Mouse (Mus musculus): ENCODE results near the gene Rtf1.
"Not testable (repeated sequence)": the region's sequence is repeated elsewhere in the genome, so short reads cannot be mapped to it uniquely, and the experiment has no call there.

Rtf1 gene

DNA sequence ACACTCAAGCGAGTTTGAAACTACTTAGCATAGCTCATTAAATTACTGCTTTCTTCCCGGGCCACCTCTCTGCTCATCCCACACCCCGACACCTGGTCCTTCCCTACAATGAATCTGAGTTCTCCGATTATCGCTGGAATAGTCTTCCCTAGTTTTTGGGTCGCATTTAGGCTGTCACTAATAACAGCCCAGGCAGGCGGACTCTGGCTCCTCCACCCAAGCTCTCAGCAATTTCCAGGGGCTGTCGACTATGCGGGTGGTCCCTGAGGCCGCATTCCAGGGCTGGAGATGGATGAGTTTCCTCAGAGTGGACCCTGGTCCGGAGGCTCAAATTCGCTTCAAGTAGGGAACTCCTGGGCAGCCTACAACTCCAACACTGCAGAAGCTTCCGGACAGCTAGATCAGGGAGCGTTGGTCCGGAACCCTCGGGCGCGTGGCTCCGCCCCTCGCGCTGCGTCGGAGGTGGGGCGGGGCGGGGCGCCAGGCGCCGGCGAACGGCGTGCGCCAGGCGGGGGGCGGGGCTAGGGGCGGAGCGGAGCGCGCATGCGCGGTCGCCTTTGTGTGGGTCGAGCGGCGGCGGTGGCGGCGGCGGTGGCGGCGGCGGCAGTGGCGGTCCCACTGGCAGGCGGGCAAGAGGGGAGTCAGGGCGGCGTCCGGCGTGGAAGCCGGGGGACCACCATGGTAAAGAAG, at the start of gene Rtf1:
TSS of gene Rtf1 (plus strand) at position 544 of the 690 bp plus-strand sequence.
- DNase-seq (ENCODE audit: low spot score in 2 of 2), result peak; percentile 98 to 100

DNA sequence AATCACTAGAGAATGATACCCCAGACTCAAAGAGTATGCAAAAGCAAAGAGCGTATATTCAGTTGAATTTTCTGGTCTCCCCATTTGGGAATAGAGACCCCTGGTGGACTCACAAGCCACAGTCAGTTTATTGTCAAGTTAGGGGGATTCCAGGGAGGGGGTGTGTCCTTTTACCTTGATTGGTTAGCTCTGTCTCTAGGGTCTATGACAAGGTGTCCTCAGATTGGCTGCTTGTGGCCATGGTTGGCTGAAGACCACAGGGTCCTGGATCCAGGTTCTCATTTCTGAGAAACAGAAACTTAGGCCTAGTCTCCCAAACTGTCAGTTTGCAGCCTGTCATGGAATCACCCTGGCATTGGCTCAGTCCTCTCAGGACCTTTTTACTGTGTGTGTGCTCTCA, 38.1 kb upstream of the Rtf1 start:
- no peak for DNase-seq (ENCODE audit: low spot score in 2 of 2)

DNA sequence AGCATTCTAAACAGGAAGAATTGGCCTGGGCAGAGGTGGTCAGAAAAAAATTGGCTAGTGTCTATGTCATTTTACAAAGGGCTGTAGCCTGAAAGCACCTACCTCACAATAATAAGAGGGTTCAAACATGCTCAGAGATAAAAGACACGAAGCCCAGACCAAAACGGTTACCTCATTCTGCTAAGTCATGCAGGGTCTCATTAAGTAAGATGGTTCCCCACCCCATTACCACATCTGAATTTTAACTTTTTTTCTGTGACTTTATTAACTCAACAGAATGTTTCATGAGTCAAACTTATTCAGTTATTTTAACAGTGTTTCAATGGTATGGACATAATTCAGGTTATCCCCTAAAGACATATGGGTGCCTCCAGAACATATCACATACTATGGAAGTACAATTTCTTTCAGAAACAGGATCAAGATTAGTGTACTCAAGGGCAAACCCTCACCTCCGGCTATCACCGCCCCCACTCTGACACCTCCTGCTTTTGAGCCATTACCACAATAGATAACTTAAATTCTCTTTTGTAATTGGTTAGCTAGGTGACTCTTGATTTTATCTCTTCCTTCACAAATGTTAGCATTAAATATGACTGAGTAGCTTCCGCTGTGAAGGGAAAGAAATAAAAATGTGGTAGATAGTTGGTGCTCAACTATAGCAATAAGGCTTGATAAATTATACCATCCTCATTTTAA, 33.5 kb upstream of the Rtf1 start:
- no peak for DNase-seq (ENCODE audit: low spot score in 2 of 2)

DNA sequence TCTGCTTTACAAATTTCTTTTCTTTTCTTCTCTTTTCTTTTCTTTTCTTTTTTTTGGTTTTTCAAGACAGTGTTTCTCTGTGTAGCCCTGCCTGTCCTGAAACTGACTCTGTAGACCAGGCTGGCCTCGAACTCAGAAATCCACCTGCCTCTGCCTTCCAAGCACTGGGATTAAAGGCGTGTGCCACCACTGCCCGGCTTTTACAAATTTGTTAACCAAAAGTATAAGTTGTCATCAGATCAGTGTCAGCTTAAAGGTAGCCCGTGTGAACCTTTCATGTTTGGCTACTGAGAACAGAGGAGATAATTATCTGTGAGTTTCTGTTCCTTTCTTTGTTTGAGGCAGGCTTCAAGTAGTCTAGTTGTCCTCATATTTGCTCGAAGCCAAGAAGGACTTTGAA, 30.6 kb upstream of the Rtf1 start:
- DNase-seq (ENCODE audit: low spot score in 2 of 2), result no peak

DNA sequence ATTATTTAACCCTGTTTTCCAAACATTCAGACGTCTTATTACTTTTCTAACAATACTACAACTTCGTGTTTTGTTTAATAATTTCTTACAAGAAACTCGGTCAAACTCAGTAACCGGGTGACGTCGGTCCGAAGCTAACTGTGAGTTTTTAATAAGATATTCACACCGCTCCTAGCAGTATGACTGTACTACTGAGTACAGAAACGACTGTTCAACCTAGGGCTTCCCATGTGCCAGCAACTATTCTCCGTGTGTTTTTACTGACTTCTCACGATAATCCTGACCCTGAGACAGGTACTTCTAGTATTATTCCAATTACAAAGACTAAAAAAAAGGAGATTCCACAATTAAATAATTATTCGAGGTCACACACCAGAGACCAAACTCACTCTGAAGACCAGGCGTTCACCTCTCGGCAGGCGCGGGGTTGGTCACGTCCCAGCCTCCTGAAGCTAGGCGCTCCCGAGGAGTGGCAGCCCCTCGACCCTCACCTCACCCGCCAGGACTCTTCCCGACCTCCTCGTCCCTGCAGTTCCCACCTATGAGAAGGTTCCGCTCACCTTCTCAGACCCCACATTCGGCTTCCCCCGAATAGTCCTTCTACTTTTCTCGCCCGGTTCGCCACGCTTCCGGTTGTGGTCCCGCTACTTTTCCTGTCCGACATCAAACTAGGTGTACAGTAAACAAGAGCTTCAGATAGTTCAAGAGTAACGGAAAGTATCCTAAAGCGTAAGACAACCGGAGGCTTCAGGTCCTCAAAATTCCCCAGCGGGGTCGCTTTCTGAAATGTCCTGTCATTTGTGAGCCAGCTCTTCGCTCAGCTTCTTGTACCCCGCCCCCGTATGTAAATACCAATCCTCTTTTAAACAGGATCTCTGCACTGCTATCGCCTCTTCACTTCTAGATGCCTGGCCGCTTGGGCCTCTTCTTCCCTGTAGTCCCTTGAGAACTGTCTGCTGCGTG, 12.4 kb upstream of the Rtf1 start, which contains the start of gene Ndufaf1:
TSS of gene Ndufaf1 (minus strand) at position 608 of the 963 bp plus-strand sequence.
- peak; percentile 81 to 89 for DNase-seq (ENCODE audit: low spot score in 2 of 2)

DNA sequence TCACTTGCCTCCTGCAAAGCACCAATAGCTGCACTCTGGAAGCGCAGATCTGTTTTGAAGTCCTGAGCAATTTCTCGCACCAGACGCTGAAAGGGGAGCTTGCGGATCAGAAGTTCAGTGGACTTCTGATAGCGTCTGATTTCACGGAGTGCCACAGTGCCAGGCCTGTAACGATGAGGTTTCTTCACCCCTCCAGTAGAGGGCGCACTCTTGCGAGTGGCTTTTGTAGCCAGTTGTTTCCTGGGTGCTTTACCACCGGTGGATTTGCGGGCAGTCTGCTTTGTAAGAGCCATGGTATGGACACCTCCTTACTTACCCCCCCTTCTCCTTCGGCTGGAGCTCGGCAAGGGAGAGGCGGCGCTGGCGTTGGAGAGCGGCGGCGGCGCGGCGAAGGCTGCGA, 9.1 kb upstream of the Rtf1 start:
- not testable (repeated sequence) for DNase-seq (ENCODE audit: low spot score in 2 of 2)

DNA sequence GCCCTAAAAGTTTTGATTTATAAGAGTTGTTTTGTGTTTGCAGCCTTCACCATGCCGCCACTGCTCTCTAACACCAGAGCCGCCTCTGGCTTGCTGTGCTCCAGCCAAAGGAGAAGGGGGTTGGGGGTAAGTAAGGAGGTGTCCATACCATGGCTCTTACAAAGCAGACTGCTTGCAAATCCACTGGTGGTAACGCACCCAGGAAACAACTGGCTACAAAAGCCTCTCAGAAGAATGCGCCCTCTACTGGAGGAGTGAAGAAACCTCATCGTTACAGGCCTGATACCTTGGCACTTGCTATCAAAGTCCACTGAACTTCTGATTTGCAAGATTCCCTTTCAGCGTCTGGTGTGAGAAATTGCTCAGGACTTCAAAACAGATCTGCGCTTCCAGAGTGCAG, 5.9 kb upstream of the Rtf1 start:
- DNase-seq (ENCODE audit: low spot score in 2 of 2), result no peak

DNA sequence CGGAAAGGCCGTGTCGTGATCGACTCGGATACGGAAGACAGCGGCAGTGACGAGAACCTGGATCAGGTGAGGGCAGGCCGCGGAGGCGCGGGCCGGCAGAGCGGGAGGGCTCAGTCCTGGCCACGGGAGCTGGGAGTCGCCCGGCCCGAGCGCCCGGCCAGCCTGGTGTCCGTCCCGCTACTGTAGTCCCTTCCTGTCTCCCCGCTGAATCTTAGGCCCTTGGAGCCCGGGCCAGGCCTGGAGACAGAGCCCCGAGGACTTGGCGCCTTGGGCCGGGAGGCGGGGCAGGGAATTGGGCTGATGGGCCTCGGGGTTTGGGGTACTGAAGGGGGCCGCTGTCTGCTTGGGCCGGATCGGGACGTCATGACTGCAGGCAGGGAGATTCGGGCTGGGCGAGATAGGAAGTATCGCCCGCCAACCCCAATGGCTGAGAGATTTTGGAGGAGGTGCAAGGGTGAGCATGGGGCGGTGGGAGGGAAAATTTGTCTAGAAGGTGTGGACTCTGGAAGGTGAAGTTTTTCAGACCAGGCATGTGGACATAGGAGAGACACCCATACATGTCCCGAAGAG, 432 bp downstream of the Rtf1 start:
- DNase-seq (ENCODE audit: low spot score in 2 of 2), result no peak

DNA sequence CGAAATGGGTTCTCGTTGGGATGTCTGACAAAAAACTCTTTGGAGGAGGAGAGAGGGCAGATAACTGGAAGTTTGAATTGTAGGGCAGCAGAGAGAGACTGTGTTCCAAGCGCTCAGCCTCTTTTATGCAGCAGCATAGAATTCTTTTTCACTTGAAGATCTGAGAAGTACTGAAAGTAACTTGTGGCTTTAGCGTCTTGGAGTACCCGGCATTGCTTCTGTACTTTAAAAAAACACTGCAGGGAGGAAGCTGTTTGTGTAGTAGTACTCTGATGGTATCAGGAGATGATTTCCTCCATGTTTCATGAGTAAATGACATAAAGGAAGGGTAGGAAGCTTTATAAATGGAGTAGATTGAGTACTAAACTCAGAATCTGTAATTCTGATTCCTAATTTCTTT, 963 bp downstream of the Rtf1 start:
- no peak for DNase-seq (ENCODE audit: low spot score in 2 of 2)

DNA sequence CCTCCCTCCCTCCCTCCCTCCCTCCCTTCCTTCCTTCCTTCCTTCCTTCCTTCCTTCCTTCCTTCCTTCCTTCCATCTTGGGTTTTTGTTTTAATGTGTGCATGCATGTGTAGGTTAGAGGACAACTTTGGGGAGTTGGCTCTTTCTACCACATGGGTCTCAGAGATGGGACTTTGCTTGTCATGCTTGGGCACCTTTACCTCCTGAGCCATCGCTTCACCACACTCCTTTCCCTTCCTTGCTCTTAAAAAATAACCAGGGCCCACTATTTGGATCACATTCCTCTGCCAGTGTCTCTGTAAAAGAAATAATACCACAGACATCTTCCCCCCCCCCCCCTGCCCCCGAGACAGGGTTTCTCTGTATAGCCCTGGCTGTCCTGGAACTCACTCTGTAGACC, 8.8 kb downstream of the Rtf1 start:
- DNase-seq (ENCODE audit: low spot score in 2 of 2), result no peak

DNA sequence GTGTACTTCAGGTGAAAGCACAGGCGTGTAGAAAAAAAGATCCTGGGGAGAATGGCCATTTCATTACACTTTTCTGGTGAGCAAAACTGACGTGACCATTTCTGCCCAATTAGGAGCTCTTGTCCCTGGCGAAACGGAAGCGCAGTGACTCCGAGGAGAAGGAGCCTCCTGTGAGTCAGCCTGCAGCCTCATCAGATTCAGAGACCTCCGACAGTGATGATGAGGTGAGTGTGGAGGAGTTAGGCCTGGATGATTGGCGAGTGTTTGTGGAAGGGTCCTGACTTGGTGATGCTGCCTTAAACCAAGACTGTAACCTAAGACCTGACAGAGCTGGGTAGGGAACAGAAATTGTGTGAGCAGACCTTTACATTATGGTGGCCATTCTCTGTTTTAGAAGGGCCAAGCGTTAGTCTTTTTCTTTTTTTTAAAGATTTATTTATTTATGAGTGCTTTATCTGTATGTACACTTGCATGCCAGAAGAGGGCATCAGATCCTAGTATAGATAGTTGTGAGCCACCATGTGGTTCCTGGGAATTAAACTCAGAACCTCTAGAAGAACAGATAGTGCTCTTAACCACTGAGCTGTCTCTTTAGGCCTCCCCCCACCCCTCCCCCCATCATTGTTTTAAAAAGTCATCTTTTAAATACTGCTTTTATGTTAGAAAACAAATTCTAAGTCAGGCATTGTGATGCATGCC, 17.3 kb downstream of the Rtf1 start:
- DNase-seq (ENCODE audit: low spot score in 2 of 2), result no peak

DNA sequence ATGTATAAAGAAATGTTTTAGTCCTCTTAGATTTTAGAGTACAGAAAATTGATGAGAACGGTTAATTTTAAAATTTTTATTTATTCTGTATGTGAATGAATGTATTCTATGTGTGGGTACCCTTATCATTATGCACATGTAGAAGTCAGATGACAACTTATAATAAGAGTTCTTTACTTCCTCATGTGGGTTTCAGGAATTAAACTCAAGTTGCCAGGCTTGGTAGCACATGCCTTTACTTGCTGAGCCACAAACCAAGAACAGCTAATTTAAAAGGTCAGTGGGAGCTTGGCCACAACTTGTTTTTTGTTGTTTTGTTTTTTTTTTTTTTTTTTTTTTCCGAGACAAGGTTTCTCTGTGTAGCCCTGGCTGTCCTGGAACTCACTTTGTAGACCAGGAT, 20.0 kb downstream of the Rtf1 start:
- DNase-seq (ENCODE audit: low spot score in 2 of 2), result no peak

DNA sequence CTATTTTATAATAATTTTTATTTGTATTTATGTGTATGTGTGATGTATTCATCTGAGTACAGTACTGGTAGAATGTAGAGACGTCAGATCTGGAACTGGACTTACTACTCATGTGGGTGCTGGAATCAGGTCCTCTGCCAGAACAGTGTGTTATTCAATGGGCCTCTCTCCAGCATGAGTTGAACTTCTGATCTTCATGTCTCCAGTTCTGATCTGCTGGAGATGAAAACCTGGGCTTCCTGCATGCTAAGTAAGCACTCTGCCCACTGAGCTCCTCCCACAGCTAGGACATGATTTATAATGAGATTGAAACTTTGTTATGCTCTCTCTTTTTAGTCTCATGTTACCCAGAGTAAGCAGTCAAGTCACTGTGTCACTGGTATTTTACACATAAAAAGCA, 21.2 kb downstream of the Rtf1 start:
- DNase-seq (ENCODE audit: low spot score in 2 of 2), result no peak

DNA sequence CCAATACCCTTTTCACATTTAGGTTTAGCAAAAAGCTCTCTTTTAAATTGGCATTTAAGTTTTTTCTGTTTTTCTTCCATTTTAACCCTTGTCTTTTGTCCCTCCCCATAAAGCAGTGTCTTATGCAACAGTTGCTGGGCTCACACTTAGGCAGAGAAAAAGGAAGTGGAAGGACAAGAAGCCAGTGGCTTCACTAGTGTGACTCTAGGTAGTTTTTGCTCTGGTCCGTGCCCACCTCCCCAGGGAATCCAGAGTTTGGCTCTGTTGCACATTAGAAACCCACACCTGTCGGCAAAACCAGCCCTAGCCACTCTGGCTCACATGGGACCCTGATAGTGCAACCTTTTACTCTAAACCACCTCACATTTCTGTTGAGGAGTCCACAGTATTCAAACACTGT, 23.6 kb downstream of the Rtf1 start:
- peak; percentile 59 to 70 for DNase-seq (ENCODE audit: low spot score in 2 of 2)

DNA sequence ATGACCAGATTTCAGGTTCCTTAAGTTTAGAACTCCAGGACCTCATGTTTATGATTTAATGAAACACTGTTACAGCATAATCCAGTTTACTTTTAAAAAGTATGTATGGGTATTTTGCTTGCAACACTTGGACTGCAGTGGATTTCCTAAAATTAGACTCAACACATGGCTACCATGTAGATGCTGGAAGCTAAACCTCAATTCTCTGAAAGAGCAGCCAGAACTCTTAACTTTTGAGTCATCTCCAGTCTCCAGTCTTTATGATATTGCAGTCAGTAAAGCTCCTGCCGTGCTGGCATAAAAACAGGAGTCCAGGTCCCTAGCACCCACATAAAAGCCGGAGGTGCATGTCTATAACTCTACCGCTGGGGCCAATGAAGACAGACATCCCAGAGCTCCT, 25.1 kb downstream of the Rtf1 start:
- no peak for DNase-seq (ENCODE audit: low spot score in 2 of 2)

DNA sequence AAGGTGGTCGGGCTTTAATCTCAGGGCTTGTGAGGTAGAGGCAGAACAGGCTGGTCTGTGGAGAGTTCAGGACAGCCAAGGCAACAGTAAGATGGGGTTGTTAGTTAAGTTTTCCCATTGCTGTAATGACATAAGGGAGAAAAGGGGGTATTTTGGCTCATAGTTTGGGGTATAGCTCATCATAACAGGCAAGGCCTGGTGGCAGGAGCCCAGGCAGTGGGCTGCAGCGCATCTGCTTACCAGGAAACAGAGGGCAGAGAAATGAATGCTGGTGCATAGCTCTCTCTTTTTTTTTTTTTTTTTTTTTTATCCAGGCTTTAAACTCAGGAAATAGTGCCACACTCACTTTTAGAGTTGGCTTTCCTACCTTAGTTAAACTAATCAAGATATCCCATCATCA, 28.3 kb downstream of the Rtf1 start:
- no peak for DNase-seq (ENCODE audit: low spot score in 2 of 2)

DNA sequence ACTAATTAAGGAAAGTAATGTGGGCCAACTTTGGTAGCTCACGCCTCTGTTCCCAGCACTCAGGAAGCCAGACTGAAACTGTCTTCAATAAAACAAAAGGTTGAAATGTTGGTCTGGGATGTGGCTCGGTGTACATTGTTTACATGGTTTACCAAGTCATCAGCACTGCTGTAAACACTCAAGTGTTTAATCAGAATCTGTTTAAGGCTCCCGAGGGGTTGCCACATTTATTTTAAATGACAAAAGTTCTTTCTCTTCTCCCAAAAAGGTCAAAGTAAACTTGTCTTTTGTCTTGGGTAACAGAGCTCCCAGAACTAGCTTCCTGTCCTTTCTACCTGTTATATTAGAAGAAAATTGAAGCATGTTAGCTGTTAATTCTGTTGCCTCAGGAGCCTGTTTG, 32.8 kb downstream of the Rtf1 start:
- DNase-seq (ENCODE audit: low spot score in 2 of 2), result no peak

DNA sequence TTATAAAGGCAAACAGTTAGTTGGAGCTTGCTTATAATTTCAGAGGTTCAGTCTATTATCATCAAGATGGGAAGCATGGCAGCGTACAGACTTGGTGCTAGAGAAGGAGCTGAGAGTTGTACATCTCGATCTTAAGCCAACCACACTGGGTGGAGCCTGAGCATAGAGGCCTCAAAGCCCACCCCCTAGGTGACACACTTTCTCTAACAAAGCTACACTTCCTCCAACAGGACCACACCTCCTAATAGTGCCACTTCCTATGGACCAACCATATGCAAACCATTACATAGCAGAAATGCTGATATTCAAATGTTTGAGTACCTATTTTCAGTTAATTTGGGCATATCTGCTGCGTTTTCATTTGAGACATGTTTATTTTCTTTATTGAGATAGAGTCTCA, 35.1 kb downstream of the Rtf1 start:
- no peak for DNase-seq (ENCODE audit: low spot score in 2 of 2)

DNA sequence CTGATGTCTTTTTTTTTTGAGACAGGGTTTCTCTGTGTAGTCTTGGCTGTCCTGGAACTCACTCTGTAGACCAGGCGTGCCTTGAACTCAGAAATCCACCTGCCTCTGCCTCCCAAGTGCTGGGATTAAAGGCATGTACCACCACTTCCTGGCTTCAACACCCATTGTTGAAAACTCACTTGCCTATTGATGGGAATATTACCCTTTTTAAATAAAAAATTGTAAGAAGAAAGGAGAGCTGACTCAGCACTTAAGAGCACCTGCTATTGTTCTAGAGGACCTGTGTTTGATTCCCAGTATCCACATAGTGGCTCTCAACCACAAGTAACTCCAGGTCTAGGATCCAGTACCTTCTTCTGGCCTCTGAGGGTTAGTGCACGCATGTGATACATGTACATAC, 41.0 kb downstream of the Rtf1 start:
- DNase-seq (ENCODE audit: low spot score in 2 of 2), result not testable (repeated sequence)

DNA sequence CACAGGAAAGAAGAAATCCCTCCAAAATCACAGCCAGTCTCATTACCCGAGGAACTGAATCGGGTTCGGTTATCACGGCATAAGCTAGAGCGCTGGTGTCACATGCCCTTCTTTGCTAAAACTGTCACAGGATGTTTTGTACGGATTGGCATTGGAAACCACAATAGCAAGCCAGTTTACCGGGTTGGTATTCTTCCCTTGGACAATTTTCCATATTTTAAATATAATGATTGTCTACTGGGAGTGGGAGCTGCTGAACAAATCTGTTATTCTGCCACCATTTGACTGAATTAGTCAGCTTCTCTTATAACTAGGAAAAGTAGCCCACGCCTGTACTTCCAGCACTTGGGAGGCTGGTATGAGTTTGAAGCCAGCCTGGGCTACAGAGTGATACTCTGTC, 46.2 kb downstream of the Rtf1 start:
- no peak for DNase-seq (ENCODE audit: low spot score in 2 of 2)

DNA sequence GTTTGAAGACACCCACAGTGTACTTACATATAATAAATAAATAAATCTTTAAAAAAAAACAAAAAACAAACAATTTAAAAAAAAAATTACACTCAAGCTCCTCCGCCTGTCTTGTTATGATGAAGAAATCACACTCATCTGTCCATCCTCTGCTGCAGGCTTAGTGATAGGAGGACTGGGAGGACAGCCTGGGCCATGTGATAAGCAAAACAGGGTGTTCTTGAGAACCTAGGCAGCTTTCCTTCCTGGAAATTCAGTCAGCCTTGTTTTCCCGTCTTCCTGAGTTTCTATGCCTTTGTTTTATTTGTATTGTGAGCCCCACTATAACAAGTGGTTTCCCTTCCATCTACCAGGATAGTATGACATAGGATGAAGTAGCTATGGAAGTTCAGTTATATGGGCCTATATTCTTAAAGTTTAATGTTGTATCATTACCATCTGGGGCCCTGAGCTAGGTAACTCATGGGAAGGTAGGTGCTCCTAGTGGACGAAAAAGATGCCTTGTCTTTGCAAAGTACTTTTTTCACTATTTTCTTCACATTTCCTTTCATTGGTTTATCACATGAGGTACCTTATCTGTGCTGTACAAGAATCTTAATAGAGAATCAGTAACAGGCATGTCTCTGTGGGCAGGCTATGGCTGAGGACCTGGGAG, 53.0 kb downstream of the Rtf1 start:
- no peak for DNase-seq (ENCODE audit: low spot score in 2 of 2)
